8 mouse cellular contexts compared by ENCODE assay signal in the genomic region with DNA sequence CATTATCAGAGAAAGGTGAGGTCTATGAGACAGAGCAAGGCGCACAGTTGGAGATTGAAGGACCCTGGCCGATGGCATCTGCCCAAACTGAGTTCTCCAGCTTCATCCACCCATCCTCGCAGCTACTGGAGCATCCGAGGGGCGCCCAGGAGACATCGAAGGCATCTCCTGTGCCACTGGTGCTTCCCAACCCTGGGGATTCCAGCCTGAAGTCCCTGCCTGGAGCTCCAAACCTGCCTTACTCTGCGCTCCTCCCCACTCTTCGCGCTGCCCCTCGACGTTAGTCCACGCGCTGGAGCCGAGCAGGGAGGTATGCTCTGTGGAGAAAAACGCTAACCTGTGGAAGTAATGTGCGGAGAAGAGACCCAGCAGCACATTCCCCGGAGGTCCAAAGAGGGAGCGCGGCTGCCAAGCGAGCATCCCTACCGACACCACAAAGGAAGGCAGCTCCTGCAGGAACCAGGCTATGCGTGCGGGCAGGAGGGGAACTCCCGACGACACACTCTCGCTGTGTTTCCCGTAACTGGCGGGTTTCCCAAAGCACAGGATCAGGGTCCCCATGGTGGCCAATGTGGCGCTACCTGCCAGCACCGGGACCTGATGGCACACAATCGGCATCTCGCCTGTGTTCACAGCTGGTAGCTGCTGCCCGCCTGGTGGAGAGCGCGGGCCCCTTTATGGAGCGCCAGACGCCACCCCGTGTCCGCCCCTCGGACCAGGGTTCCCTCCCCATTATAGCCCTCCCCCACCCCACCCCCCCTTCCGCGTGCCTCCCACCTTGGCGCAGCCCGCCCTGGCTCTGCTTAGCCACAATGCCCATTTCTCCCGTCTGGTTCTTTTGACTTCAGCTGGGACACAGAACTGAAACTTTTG. TPM values are rescaled to one million over a fixed set of nuclear protein-coding genes. Genes with fewer than 3 reads are reported as not detected.
DNase-seq lines count a peak whose midpoint lies in the region; ATAC-seq and TF ChIP-seq lines count a peak whose summit lies in the region.

TSS of gene Srd5a2 (minus strand) at position 707 of the 873 bp plus-strand sequence.

- peak; percentile 18 to 24 for DNase-seq in cerebellum, postnatal 14 days
- no peak for DNase-seq in cerebellum, adult 9-11 months
- no peak for DNase-seq in ES-E14 (ENCODE audit: low read depth, low spot score)
- peak; percentile 63 for DNase-seq in forebrain, embryonic 11.5 days (ENCODE audit: low spot score)
- DNase-seq in c-Kit-positive CD71-positive TER-119-positive erythroid progenitor cells, embryonic 14.5 days (ENCODE audit: low spot score) = no peak
- DNase-seq in thymus, postnatal 25 days = no peak
- DNase-seq in adipocyte (ENCODE audit: low spot score) = no peak

- H3K4me1 ChIP-seq in ES-E14 (ENCODE audit: control insufficient read depth in 2 of 2, insufficient read depth in 2 of 2, low read length in 2 of 2, poor library complexity in 1 of 2) = peaks cover 0 to 2% of the 10 kb centered on the region in 2 experiments; a peak in 1 of 4 replicates
- H3K4me1 ChIP-seq in forebrain, embryonic 11.5 days (replicated peaks; ENCODE audit: control insufficient read depth, insufficient read depth, low read length) = peaks cover 2% of the 10 kb centered on the region; the same call in 1 of the 2 replicates
- H3K4me1 ChIP-seq in limb, embryonic 12.5 days (replicated peaks) = peaks cover 17% of the 10 kb centered on the region

- H3K27me3 ChIP-seq in forebrain, embryonic 11.5 days (ENCODE audit: control insufficient read depth, insufficient read depth, low read length) = peaks cover 36% of the 10 kb centered on the region
- peaks cover 59% of the 10 kb centered on the region for H3K27me3 ChIP-seq in limb, embryonic 12.5 days

- H3K4me3 ChIP-seq in ES-E14 (ENCODE audit: insufficient read depth in 1 of 2, low read depth in 1 of 2, low read length in 2 of 2, poor library complexity in 1 of 2, severe bottlenecking in 1 of 2) = peak within 1 kb of the TSS; percentile 54 to 71
- peak within 1 kb of the TSS; percentile 20 for H3K4me3 ChIP-seq in forebrain, embryonic 11.5 days (ENCODE audit: low read depth, low read length)
- H3K4me3 ChIP-seq in limb, embryonic 12.5 days (replicated peaks) = peak within 1 kb of the TSS; percentile 36

- H3K27ac ChIP-seq in ES-E14 (ENCODE audit: insufficient read depth, low read depth, low read length, poor library complexity, severe bottlenecking) = no peak within 1 kb of the TSS
- H3K27ac ChIP-seq in forebrain, embryonic 11.5 days (ENCODE audit: low read depth, low read length) = no peak within 1 kb of the TSS
- H3K27ac ChIP-seq in limb, embryonic 12.5 days = no peak within 1 kb of the TSS

- no peak within 1 kb of the TSS for H3K9ac ChIP-seq in ES-E14 (ENCODE audit: insufficient read depth, low read depth, low read length, poor library complexity, severe bottlenecking)
- H3K9ac ChIP-seq in forebrain, embryonic 11.5 days (ENCODE audit: low read length) = no peak within 1 kb of the TSS; the same call in 1 of the 2 replicates
- peak within 1 kb of the TSS; percentile 48 for H3K9ac ChIP-seq in limb, embryonic 12.5 days (replicated peaks)

- ATAC-seq in forebrain, embryonic 11.5 days (replicated peaks; ENCODE audit: low FRiP score) = peak; percentile 55; the same call in 1 of the 2 replicates
- no peak; the same call in 1 of the 2 replicates for ATAC-seq in limb, embryonic 12.5 days (ENCODE audit: insufficient number of reproducible peaks, insufficient read depth, low FRiP score, low TSS enrichment, low read depth)

- WGBS in forebrain, embryonic 11.5 days = under 1% methylated on average over 45 of the region's 45 CpGs
- 2% methylated on average over 45 of the region's 45 CpGs for WGBS in limb, embryonic 12.5 days

- in situ Hi-C loops in ES-E14 (cut with MboI; ENCODE audit: low sequenced_read_pairs in 2 of 2, unreplicated experiment in 2 of 2) = no loop called here

- peak within 1 kb of the TSS; percentile 54 for H3K4me2 ChIP-seq in forebrain, embryonic 11.5 days (ENCODE audit: low read depth, low read length, severe bottlenecking)
- H3K4me2 ChIP-seq in limb, embryonic 12.5 days = peak within 1 kb of the TSS; percentile 63

- no peaks in the 10 kb centered on the region for H3K36me3 ChIP-seq in ES-E14 (ENCODE audit: control insufficient read depth, insufficient read depth, low read length, poor library complexity, severe bottlenecking)
- no peaks in the 10 kb centered on the region for H3K36me3 ChIP-seq in forebrain, embryonic 11.5 days (ENCODE audit: control insufficient read depth, insufficient read depth, low read length)
- H3K36me3 ChIP-seq in limb, embryonic 12.5 days = no peaks in the 10 kb centered on the region

- no peaks in the 10 kb centered on the region for H3K9me3 ChIP-seq in ES-E14 (ENCODE audit: control insufficient read depth, insufficient read depth, low read depth, low read length)
- H3K9me3 ChIP-seq in forebrain, embryonic 11.5 days (ENCODE audit: control insufficient read depth, low read length) = no peaks in the 10 kb centered on the region
- H3K9me3 ChIP-seq in limb, embryonic 12.5 days = no peaks in the 10 kb centered on the region

TF ChIP-seq in ES-E14, 5 proteins besides CTCF, POLR2A, EP300 and RAD21:
- no peak for TF ChIP-seq ZC3H11A (IDR thresholded peaks at IDR 0.05; ENCODE audit: borderline replicate concordance, low read depth, low read length)
- TF ChIP-seq MAFK (IDR thresholded peaks at IDR 0.05; ENCODE audit: insufficient read depth, low read depth, low read length) = no peak
- no peak for TF ChIP-seq ZNF384 (IDR thresholded peaks at IDR 0.05; ENCODE audit: low read depth, low read length)

RNA-seq across cellular contexts. Expression of gene Srd5a2, which starts in this region (rescaled TPM):
- total RNA-seq in ES-E14 (2012; rRNA removed) = 0.22 TPM in 1 of 2 replicates, not detected in the other
- not detected in 2 replicates for polyA plus RNA-seq in forebrain, embryonic 11.5 days (2014; fragmentation: Nextera tagmentation; extraction: Ambion mirVana)
- 1.9 TPM in 2 replicates for polyA plus RNA-seq in limb, embryonic 12.5 days (2016; fragmentation: Nextera tagmentation; extraction: Ambion mirVana)

Comparison
In these comparisons a context has a peak if more than half of its experiments do, and no peak if none do; other contexts are left out.
1. DNase-seq: peak in cerebellum, postnatal 14 days (2 of 2); none in cerebellum, adult 9-11 months (single experiment), ES-E14 (single experiment), c-Kit-positive CD71-positive TER-119-positive erythroid progenitor cells, embryonic 14.5 days (single experiment), thymus, postnatal 25 days (single experiment) and adipocyte (single experiment).
2. Peak in DNase-seq, ATAC-seq, H3K4me3 ChIP-seq and H3K4me2 ChIP-seq in forebrain, embryonic 11.5 days; RNA of the gene not detected or under 1 TPM.
3. Peak in every context shown above with its lines, with median percentiles within 50 percentile points of each other: H3K4me3 ChIP-seq.